Mouse (Mus musculus) megakaryocyte progenitor cell, adult 5-6 weeks (primary cell): Measurements from ENCODE around the gene Filip1l. TPM values are rescaled to one million over a fixed set of nuclear protein-coding genes. Genes with fewer than 3 reads are reported as not detected.
A peak's percentile ranks its signal among the peaks of the same experiment; 100 is the strongest.
"Not testable (repeated sequence)": the region's sequence is repeated elsewhere in the genome, so short reads cannot be mapped to it uniquely, and the experiment has no call there.

ENCODE experiments used
- ATAC-seq: replicated peaks from 2 replicates; pipeline ENCODE4 v1.8.0; 2016; ENCODE audit warnings: mild to moderate bottlenecking, moderate TSS enrichment, inconsistent platforms; ENCODE audit not compliant: poor library complexity
- total RNA-seq, 2 experiments: library from RNA; stranded (forward) in 1 of 2; stranded (reverse) in 1 of 2; fragments of 157-497, 149-512 nt in 1 of 2; fragments of 200-1000 nt in 1 of 2; gene quantifications; 2 replicates each; pipeline versions ENCODE4 v1.2.3 to v1.2.4; 2015 to 2017

The Filip1l gene
- total RNA-seq, 2 experiments from 2014 or later, result 2.8 to 5.2 TPM

GRCm38 (mm10) chr16:57353166-57353721 is 351 bp downstream of the Filip1l start:
- no peak for ATAC-seq

- ATAC-seq, result no peak
Measured at GRCm38 (mm10) chr16:57353932-57354331, 1.0 kb downstream of the Filip1l start.

DNA sequence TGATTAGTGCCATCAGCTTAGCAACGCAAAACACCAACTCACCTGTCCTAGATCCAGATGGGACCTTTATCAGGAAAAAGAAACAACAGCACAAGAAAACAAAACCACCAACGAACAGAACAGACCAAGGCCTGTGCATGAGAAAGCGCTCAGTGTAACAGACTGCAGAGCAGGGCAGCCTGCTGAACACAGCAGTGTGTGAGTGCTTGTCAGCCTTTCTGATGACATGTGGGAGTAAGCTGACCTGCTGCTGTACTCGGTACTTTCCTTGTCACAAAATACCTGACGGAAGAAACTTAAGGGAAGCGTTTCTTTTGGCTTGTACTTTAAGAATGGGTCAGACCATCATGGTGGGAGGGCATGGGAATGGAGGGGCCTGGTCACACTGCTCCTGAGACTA is 3.6 kb downstream of the Filip1l start:
- no peak for ATAC-seq

DNA sequence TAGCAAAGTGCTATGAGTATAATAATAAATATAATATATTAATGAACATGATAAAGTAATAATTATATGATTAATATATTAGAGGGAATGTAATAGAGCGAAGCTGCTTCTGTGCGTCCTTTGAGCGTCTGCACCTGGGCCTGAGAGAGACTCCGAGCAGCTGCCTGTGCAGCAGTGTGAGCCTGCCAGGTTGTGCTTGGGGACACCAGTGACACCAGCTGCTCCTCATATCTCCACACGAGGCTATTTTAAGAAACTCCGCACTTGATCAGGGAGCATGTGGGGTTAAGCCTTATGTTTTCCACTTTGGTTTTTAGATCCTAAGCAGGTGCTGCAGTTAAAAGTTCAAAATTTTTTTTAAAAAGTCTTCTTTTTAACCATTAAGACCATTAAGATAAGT is 4.1 kb downstream of the Filip1l start:
- ATAC-seq, result no peak

- ATAC-seq, result no peak
Measured at GRCm38 (mm10) chr16:57359251-57359650, 6.4 kb downstream of the Filip1l start.

DNA sequence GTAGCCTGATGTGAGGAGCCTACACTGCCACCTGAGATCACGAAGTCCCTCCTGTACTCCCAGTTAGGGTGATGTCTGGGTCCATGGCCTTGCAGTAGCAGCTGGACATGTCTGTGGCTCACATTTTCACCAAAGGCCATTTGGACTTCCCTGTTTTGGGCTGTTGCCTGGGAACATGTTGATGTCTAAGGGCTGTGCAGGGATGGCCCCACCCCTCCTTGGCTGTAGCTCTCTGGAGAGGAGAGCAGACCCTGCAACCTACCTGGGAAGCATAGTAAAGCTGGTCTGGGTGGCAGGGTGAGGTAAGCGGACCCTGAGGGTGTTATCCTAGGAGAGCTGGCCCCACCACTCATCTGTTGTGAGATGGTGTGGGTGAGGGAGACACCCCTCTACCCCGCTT is 7.9 kb downstream of the Filip1l start:
- no peak for ATAC-seq

- ATAC-seq, result peak; percentile 90
Measured at GRCm38 (mm10) chr16:57362679-57363401, 9.9 kb downstream of the Filip1l start.

GRCm38 (mm10) chr16:57364498-57364897 is 11.6 kb downstream of the Filip1l start:
- ATAC-seq, result peak; percentile 64

DNA sequence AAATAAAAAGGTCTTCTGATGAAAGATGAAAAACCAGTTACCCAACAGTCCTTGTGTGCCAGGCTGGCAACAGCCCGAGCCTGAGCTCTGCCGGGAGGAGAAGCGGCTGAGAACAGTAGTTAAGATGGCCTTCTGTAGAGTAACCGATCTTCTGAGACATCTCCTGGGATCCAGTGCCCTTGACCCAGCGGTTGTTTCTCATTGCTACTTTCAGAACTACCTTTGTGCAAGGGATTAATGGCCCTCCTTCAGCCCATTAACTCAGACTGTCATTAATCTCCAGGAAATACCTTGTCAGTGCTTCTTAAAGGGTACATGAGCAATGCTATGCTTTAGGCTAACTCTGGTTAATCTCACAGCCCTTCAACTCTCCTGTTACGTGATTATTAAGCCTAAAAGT is 13.2 kb downstream of the Filip1l start:
- ATAC-seq, result no peak

DNA sequence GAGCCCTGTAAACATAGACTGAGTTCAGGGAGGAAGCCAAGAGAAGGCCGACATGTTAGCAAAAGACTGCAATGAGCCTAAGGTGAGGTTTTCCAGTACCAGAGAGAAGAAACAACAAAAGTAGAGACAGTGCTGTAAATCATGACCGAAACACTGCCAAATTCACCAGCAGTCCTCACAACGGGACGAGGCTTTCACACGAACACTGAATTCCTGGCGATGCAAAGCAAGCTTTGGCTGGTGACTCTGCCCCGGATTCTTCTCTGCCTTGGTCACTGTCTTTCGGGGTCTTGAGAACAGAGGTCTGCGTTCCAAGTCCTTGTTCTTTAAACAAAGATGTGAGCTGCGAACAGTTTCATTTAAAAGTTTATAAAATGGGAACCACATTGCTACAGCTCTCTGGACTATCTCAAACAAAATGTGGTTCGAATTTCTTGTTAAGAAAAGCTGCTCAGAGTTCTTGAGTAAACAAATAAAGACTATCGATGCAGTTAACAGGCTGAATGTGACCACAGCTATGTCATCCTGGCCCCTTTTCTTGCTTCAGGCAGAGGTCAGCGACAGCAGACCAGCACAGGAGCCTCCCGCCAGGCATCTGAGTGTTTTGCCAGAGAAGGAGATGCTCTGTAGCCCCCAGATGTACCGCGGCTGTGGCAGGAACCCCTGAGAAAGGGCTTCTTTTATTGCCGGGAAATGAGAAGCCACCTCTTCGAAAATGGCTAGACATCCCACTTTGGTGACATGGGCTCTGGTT is 14.2 kb downstream of the Filip1l start:
- no peak for ATAC-seq

GRCm38 (mm10) chr16:57369846-57370496 is 17.1 kb downstream of the Filip1l start:
- ATAC-seq, result no peak

GRCm38 (mm10) chr16:57372156-57372555 is 19.3 kb downstream of the Filip1l start:
- no peak for ATAC-seq

- no peak for ATAC-seq
Measured at GRCm38 (mm10) chr16:57375248-57375837, 22.4 kb downstream of the Filip1l start.

- no peak; the same call in 1 of the 2 replicates for ATAC-seq
Measured at GRCm38 (mm10) chr16:57378631-57379330, 25.9 kb downstream of the Filip1l start.

- ATAC-seq, result no peak
Measured at GRCm38 (mm10) chr16:57383266-57383971, 30.5 kb downstream of the Filip1l start.

DNA sequence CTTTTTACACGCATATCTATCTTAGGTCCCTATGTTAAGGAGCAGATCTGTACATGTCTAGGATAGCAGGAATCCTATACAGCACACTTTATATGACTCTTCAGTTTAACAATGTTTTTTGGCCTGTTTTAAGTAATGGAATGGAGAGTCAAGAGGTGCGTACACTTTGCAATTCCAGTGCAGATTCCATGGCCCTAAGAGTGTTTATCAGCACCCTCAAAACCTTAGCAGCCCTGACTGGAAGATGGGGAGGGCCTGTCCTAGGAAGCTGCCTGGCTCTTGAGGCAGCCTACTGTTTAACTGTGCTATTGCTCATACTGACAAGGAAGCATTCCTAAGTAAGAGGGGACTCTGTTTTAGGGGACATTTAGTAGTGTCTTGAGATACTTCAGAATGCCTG is 31.4 kb downstream of the Filip1l start:
- ATAC-seq, result no peak

GRCm38 (mm10) chr16:57389566-57390251 is 36.8 kb downstream of the Filip1l start:
- no peak for ATAC-seq

DNA sequence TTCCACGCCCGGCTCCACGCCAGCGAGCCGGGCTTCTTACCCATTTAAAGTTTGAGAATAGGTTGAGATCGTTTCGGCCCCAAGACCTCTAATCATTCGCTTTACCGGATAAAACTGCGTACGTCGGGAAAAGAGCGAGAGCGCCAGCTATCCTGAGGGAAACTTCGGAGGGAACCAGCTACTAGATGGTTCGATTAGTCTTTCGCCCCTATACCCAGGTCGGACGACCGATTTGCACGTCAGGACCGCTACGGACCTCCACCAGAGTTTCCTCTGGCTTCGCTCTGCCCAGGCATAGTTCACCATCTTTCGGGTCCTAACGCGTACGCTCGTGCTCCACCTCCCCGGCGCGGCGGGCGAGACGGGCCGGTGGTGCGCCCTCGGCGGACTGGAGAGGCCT is 38.3 kb downstream of the Filip1l start:
- ATAC-seq, result not testable (repeated sequence)

DNA sequence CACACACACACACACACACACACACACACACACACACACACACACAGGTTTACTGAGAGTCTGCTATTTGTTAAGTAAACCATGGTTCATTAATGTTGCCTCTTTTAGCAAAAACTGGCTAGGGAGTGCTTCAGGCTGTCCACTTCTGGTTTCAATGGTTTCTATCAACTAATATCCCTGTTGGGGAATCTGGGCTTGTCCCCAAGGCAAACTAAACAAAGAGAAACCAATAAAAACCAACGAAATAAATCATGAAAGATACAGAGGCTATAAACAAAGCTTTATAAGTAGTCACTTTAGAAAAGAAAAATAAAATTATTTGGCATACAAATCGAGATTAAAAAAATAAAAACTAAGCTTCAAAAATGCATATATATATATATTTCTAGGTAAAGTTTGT is 39.6 kb downstream of the Filip1l start:
- no peak for ATAC-seq
